ENCODE assay signal across 8 mouse cellular contexts in genomic region chr8:110919341-110920031, GRCm38 (mm10). TPM values are rescaled to one million over a fixed set of nuclear protein-coding genes. Genes with fewer than 3 reads are reported as not detected.
DNase-seq lines count a peak whose midpoint lies in the region; ATAC-seq and TF ChIP-seq lines count a peak whose summit lies in the region.

Gene St3gal2, plus strand, starts transcription at chr8:110919922.

- peak; percentile 79 to 80 for DNase-seq in B cell, adult 2 months
- DNase-seq in heart, adult 9 months (ENCODE audit: low spot score in 2 of 2) = peak; percentile 91 to 92
- peak; percentile 89 for DNase-seq in kidney, adult 9 months
- DNase-seq in limb, embryonic 14.5 days (ENCODE audit: low spot score) = peak; percentile 97
- DNase-seq in spleen, postnatal 10 days (ENCODE audit: low spot score in 2 of 2) = peak; percentile 71 to 84

- TF ChIP-seq CTCF in bone marrow macrophage, adult 2 months (IDR thresholded peaks at IDR 0.05; ENCODE audit: low read depth, low read length) = no peak
- no peak for TF ChIP-seq CTCF in embryonic fibroblast, embryonic 13.5 days (IDR thresholded peaks at IDR 0.05; ENCODE audit: borderline replicate concordance, insufficient read depth, low read length)

- WGBS in limb, embryonic 14.5 days = 2% methylated on average over 17 of the region's 36 CpGs
- 2% methylated on average over 20 of the region's 36 CpGs for WGBS in midbrain, embryonic 16.5 days

- ATAC-seq in limb, embryonic 14.5 days (ENCODE audit: low FRiP score, low read depth) = peak; percentile 98
- peak; percentile 99 for ATAC-seq in midbrain, embryonic 16.5 days

- H3K27me3 ChIP-seq in limb, embryonic 14.5 days (ENCODE audit: control insufficient read depth, insufficient read depth, low read length) = no peaks in the 10 kb centered on the region
- no peaks in the 10 kb centered on the region for H3K27me3 ChIP-seq in midbrain, embryonic 16.5 days (ENCODE audit: control insufficient read depth, insufficient read depth, low read depth, low read length)

- H3K9ac ChIP-seq in limb, embryonic 14.5 days (ENCODE audit: low read depth, low read length, severe bottlenecking) = peak within 1 kb of the TSS; percentile 88
- peak within 1 kb of the TSS; percentile 90 for H3K9ac ChIP-seq in midbrain, embryonic 16.5 days (ENCODE audit: low read depth, low read length)

- peak within 1 kb of the TSS; percentile 90 for H3K4me2 ChIP-seq in limb, embryonic 14.5 days (replicated peaks; ENCODE audit: low read depth, low read length, severe bottlenecking)
- H3K4me2 ChIP-seq in midbrain, embryonic 16.5 days (ENCODE audit: low read length) = peak within 1 kb of the TSS; percentile 96

- peaks cover 4% of the 10 kb centered on the region; the same call in 1 of the 2 replicates for H3K36me3 ChIP-seq in limb, embryonic 14.5 days (ENCODE audit: control insufficient read depth, insufficient read depth, low read length)
- no peaks in the 10 kb centered on the region for H3K36me3 ChIP-seq in midbrain, embryonic 16.5 days (ENCODE audit: control insufficient read depth, insufficient read depth, low read length)

- H3K4me3 ChIP-seq in bone marrow macrophage, adult 2 months (ENCODE audit: insufficient read depth, low read length) = peak within 1 kb of the TSS; percentile 68
- peak within 1 kb of the TSS; percentile 92 for H3K4me3 ChIP-seq in embryonic fibroblast, embryonic 13.5 days (ENCODE audit: insufficient read depth, low read length)
- H3K4me3 ChIP-seq in limb, embryonic 14.5 days (replicated peaks; ENCODE audit: low read length) = peak within 1 kb of the TSS; percentile 86
- H3K4me3 ChIP-seq in midbrain, embryonic 16.5 days (ENCODE audit: low read depth, low read length) = peak within 1 kb of the TSS; percentile 89

- no peak for TF ChIP-seq POLR2A in bone marrow macrophage, adult 2 months (IDR thresholded peaks at IDR 0.05; ENCODE audit: borderline replicate concordance, low read depth, low read length)
- peak; percentile 43 for TF ChIP-seq POLR2A in embryonic fibroblast, embryonic 13.5 days (IDR thresholded peaks at IDR 0.05; ENCODE audit: low read depth, low read length)
- 0 out of 2 replicates have a peak, but pooled peaks have one; percentile 30 for TF ChIP-seq POLR2A in limb, embryonic 14.5 days (IDR thresholded peaks at IDR 0.05; ENCODE audit: borderline replicate concordance, extremely low read depth, insufficient read depth, insufficient read length)

- H3K4me1 ChIP-seq in bone marrow macrophage, adult 2 months (ENCODE audit: control insufficient read depth, insufficient read depth, low read length) = peaks cover 28% of the 10 kb centered on the region
- peaks cover 14% of the 10 kb centered on the region for H3K4me1 ChIP-seq in embryonic fibroblast, embryonic 13.5 days (ENCODE audit: control insufficient read depth, insufficient read depth, low read length)
- H3K4me1 ChIP-seq in limb, embryonic 14.5 days (ENCODE audit: control insufficient read depth, insufficient read depth, low read length) = peaks cover 17% of the 10 kb centered on the region
- H3K4me1 ChIP-seq in midbrain, embryonic 16.5 days (ENCODE audit: control insufficient read depth, insufficient read depth, low read length) = peaks cover 24% of the 10 kb centered on the region

- no peaks in the 10 kb centered on the region for H3K9me3 ChIP-seq in limb, embryonic 14.5 days (ENCODE audit: control insufficient read depth, low read length)
- no peaks in the 10 kb centered on the region for H3K9me3 ChIP-seq in midbrain, embryonic 16.5 days (replicated peaks; ENCODE audit: control insufficient read depth, low read length, poor library complexity, severe bottlenecking)

- H3K27ac ChIP-seq in bone marrow macrophage, adult 2 months (ENCODE audit: insufficient read depth, low read depth, low read length) = no peak within 1 kb of the TSS
- peak within 1 kb of the TSS; percentile 92 for H3K27ac ChIP-seq in embryonic fibroblast, embryonic 13.5 days (ENCODE audit: insufficient read depth, low read length)
- peak within 1 kb of the TSS; percentile 80 for H3K27ac ChIP-seq in limb, embryonic 14.5 days (replicated peaks; ENCODE audit: low read depth, low read length)
- H3K27ac ChIP-seq in midbrain, embryonic 16.5 days (ENCODE audit: low read length) = peak within 1 kb of the TSS; percentile 83

RNA-seq across cellular contexts. Expression of gene St3gal2, which starts in this region (rescaled TPM):
- 12.4 and 13.3 TPM in 2 replicates for polyA plus RNA-seq in bone marrow macrophage, adult 2 months (2012; ENCODE audit: insufficient read depth, insufficient read length, missing spikeins)
- polyA plus RNA-seq in embryonic fibroblast, embryonic 13.5 days (2011; ENCODE audit: insufficient read length, low read depth, missing spikeins) = 55.7 and 63.3 TPM in 2 replicates
- polyA plus RNA-seq in limb, embryonic 14.5 days (2012; rRNA removed) = 29.9 and 39.7 TPM in 2 replicates
- polyA plus RNA-seq in limb, embryonic 14.5 days (2014; fragmentation: Nextera tagmentation; extraction: Ambion mirVana) = 19.2 and 21.5 TPM in 2 replicates
- polyA plus RNA-seq in midbrain, embryonic 16.5 days (2015; fragmentation: Nextera tagmentation; extraction: Ambion mirVana) = 25.9 and 26.8 TPM in 2 replicates
